Comparison of ENCODE assay signal across 8 mouse cellular contexts in genomic region chr12:33193408-33193901, GRCm38 (mm10). TPM values are rescaled to one million over a fixed set of nuclear protein-coding genes. Genes with fewer than 3 reads are reported as not detected.
DNase-seq lines count a peak whose midpoint lies in the region; ATAC-seq and TF ChIP-seq lines count a peak whose summit lies in the region.

No protein-coding gene starts in this region.

- no peak for TF ChIP-seq POLR2A in kidney, adult 2 months (IDR thresholded peaks at IDR 0.05; ENCODE audit: low read depth, low read length)

- ATAC-seq in common myeloid progenitor, adult 5-6 weeks (replicated peaks; ENCODE audit: low read depth, poor library complexity, severe bottlenecking): 0 out of 2 replicates have a peak, but pooled peaks have one; percentile 22

- H3K36me3 ChIP-seq in kidney, adult 2 months (ENCODE audit: control insufficient read depth, insufficient read depth, low read length): no peaks in the 10 kb centered on the region

- peak; percentile 28 for DNase-seq in kidney, adult 2 months
- no peak for DNase-seq in kidney, adult 8-10 months
- peak; percentile 65 for DNase-seq in heart, postnatal 4 days
- peak; percentile 36 for DNase-seq in lung, postnatal 25 days (ENCODE audit: low spot score)
- DNase-seq in cerebellum, adult 8-10 months: no peak
- DNase-seq in adrenal gland, adult (ENCODE audit: inconsistent age in 2 of 2, low spot score in 1 of 2): no peak
- DNase-seq in cerebellum, postnatal 36 days: no peak

- 38% methylated on average over 11 of the region's 11 CpGs for WGBS in kidney, adult 2 months

- H3K27ac ChIP-seq in kidney, adult 2 months (ENCODE audit: insufficient read depth, low read depth, low read length): no peak overlapping the region

- H3K27me3 ChIP-seq in kidney, adult 2 months (replicated peaks; ENCODE audit: control insufficient read depth, insufficient read depth, low read length): no peaks in the 10 kb centered on the region

- H3K4me1 ChIP-seq in kidney, adult 2 months (ENCODE audit: control insufficient read depth, insufficient read depth, low read length): no peaks in the 10 kb centered on the region

- TF ChIP-seq CTCF in kidney, adult 2 months (conservative IDR thresholded peaks at IDR 0.05; ENCODE audit: insufficient read depth, insufficient read length, low read depth, low read length): no peak

- no peak overlapping the region for H3K4me3 ChIP-seq in kidney, adult 2 months (ENCODE audit: insufficient read depth, low read depth, low read length)

RNA-seq across cellular contexts. Expression of gene Atxn7l1, which starts 46.0 kb away (rescaled TPM):
- polyA plus RNA-seq in kidney, adult 2 months (2012; rRNA removed): 22.0 and 23.7 TPM in 2 replicates
- total RNA-seq in common myeloid progenitor, adult 5-6 weeks (2017): 35.5 and 42.4 TPM in 2 replicates
- total RNA-seq in heart, postnatal 4 days (2021): 10 to 100 TPM; 16.8 to 17.5 TPM

Comparison
In these comparisons a context has a peak if more than half of its experiments do, and no peak if none do; other contexts are left out.
1. DNase-seq: peak in kidney, adult 2 months (single experiment), heart, postnatal 4 days (single experiment) and lung, postnatal 25 days (single experiment); none in kidney, adult 8-10 months (0 of 2), cerebellum, adult 8-10 months (single experiment), adrenal gland, adult (0 of 2) and cerebellum, postnatal 36 days (0 of 2).